Mouse (Mus musculus): Measurements from ENCODE around the gene Pde12.
A peak's percentile ranks its signal among the peaks of the same experiment; 100 is the strongest.
"Not testable (repeated sequence)": the region's sequence is repeated elsewhere in the genome, so short reads cannot be mapped to it uniquely, and the experiment has no call there.

Gene Pde12

GRCm38 (mm10) chr14:26669292-26670073 lies at the start of gene Pde12:
Gene Pde12, minus strand, starts transcription at chr14:26669883.
- peak; percentile 86 for DNase-seq (ENCODE audit: low read depth, low spot score)

GRCm38 (mm10) chr14:26705246-26705645 lies 35.6 kb upstream of the Pde12 start:
- DNase-seq (ENCODE audit: low read depth, low spot score): peak; percentile 68

GRCm38 (mm10) chr14:26697912-26698311 lies 28.2 kb upstream of the Pde12 start:
- peak; percentile 58 for DNase-seq (ENCODE audit: low read depth, low spot score)

GRCm38 (mm10) chr14:26692974-26693373 lies 23.3 kb upstream of the Pde12 start, which contains the start of gene Dnah12:
Gene Dnah12, plus strand, starts transcription at chr14:26693274.
- DNase-seq (ENCODE audit: low read depth, low spot score): no peak

- DNase-seq (ENCODE audit: low read depth, low spot score): no peak
These were observed 21.7 kb upstream of the Pde12 start for GRCm38 (mm10) chr14:26691363-26691762.

- DNase-seq (ENCODE audit: low read depth, low spot score): no peak
These were observed 21.0 kb upstream of the Pde12 start for GRCm38 (mm10) chr14:26690727-26691126.

GRCm38 (mm10) chr14:26675791-26676190 lies 6.1 kb upstream of the Pde12 start:
- peak; percentile 51 for DNase-seq (ENCODE audit: low read depth, low spot score)

GRCm38 (mm10) chr14:26675371-26675770 lies 5.7 kb upstream of the Pde12 start:
- peak; percentile 79 for DNase-seq (ENCODE audit: low read depth, low spot score)

- DNase-seq (ENCODE audit: low read depth, low spot score): not testable (repeated sequence)
These were observed 4.9 kb upstream of the Pde12 start for GRCm38 (mm10) chr14:26674476-26675169.

- not testable (repeated sequence) for DNase-seq (ENCODE audit: low read depth, low spot score)
These were observed 2.4 kb upstream of the Pde12 start for GRCm38 (mm10) chr14:26671870-26672615.

GRCm38 (mm10) chr14:26670964-26671363 lies 1.3 kb upstream of the Pde12 start:
- no peak for DNase-seq (ENCODE audit: low read depth, low spot score)

- DNase-seq (ENCODE audit: low read depth, low spot score): peak; percentile 32
These were observed 1.1 kb downstream of the Pde12 start for GRCm38 (mm10) chr14:26668371-26669291.

GRCm38 (mm10) chr14:26667991-26668370 lies 1.7 kb downstream of the Pde12 start:
- no peak for DNase-seq (ENCODE audit: low read depth, low spot score)

- peak; percentile 60 for DNase-seq (ENCODE audit: low read depth, low spot score)
These were observed 5.8 kb downstream of the Pde12 start for GRCm38 (mm10) chr14:26663851-26664250.

- DNase-seq (ENCODE audit: low read depth, low spot score): no peak
These were observed 7.2 kb downstream of the Pde12 start for GRCm38 (mm10) chr14:26662488-26662887.

- DNase-seq (ENCODE audit: low read depth, low spot score): no peak
These were observed 7.7 kb downstream of the Pde12 start for GRCm38 (mm10) chr14:26662016-26662415.

- DNase-seq (ENCODE audit: low read depth, low spot score): no peak
These were observed 9.4 kb downstream of the Pde12 start for GRCm38 (mm10) chr14:26660233-26660632.

GRCm38 (mm10) chr14:26658178-26658577 lies 11.5 kb downstream of the Pde12 start:
- no peak for DNase-seq (ENCODE audit: low read depth, low spot score)

GRCm38 (mm10) chr14:26651901-26652300 lies 17.8 kb downstream of the Pde12 start:
- DNase-seq (ENCODE audit: low read depth, low spot score): peak; percentile 67

- DNase-seq (ENCODE audit: low read depth, low spot score): no peak
These were observed 21.9 kb downstream of the Pde12 start for GRCm38 (mm10) chr14:26647811-26648210.
